Comparison of ENCODE assay signal across 25 mouse cellular contexts in the genomic region with DNA sequence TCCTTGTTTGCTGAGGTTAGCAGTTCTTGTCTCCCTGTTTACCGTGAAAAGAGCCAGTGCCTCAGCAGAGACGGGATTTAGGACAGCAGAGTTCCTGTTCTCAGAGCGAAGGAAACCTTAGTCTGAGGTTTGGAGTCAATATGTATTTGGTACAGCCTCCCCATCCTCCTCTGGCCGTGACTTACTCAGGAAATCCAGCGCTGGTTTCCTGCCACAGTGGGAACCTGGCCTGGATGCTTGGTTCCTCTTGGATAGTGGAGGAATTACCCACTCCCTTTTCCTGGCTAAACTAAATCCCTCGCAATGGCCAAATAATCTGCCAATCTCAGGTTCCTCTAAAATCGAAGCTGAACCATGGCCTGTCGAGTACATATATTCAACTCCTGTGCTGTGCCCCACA.
DNase-seq lines count a peak whose midpoint lies in the region; ATAC-seq and TF ChIP-seq lines count a peak whose summit lies in the region.
"Had no signal": no experiment of that assay in that cellular context is flagged by ENCODE, and none has a peak within 500 bp of the region (broad histone marks: within the 10 kb centered on the region; RNA-seq: fewer than 3 reads in every experiment).

No protein-coding gene starts in this region.

- 69% methylated on average over 8 of the region's 8 CpGs for WGBS in hindbrain, embryonic 10.5 days
- 65% methylated on average over 8 of the region's 8 CpGs for WGBS in hindbrain, postnatal 0 days
- WGBS in limb, embryonic 15.5 days: 56% methylated on average over 8 of the region's 8 CpGs
- WGBS in limb, embryonic 10.5 days: 78% methylated on average over 8 of the region's 8 CpGs

- no peak for ATAC-seq in hindbrain, postnatal 0 days
- ATAC-seq in limb, embryonic 15.5 days (ENCODE audit: insufficient number of reproducible peaks, low FRiP score, low TSS enrichment, low read depth): no peak
- ATAC-seq: forebrain, embryonic 13.5 days; inflammation-experienced regulatory T-cells, adult 6 months; midbrain, embryonic 15.5 days had no signal

- intact Hi-C loops in heart, postnatal 14 days (cut with DNase I): no loop called here

- DNase-seq in heart, adult 11 months: peak; percentile 94
- no peak for DNase-seq in heart, postnatal 14 days
- no peak for DNase-seq in hindbrain, embryonic 10.5 days (ENCODE audit: low spot score)
- DNase-seq in hindbrain, postnatal 0 days (ENCODE audit: low spot score): no peak
- no peak for DNase-seq in limb, embryonic 10.5 days (ENCODE audit: low spot score)
- DNase-seq in kidney, postnatal 36 days: peak; percentile 31 to 40
- DNase-seq in cerebellum, postnatal 14 days: no peak
- DNase-seq: adrenal gland, adult 8-10 months; cerebellum, adult 8-10 months; embryo, embryonic 11 days; gastrocnemius, postnatal 14 days; layer of hippocampus, adult 9-11 months; retina, postnatal 1 day; right cerebral cortex, postnatal 14 days; thymus, postnatal 25 days had no signal

- no peaks in the 10 kb centered on the region for H3K36me3 ChIP-seq in hindbrain, embryonic 10.5 days
- H3K36me3 ChIP-seq in hindbrain, postnatal 0 days (ENCODE audit: insufficient read depth, low read length): no peaks in the 10 kb centered on the region
- H3K36me3 ChIP-seq in limb, embryonic 15.5 days: no peaks in the 10 kb centered on the region
- H3K36me3 ChIP-seq in limb, embryonic 10.5 days: no peaks in the 10 kb centered on the region
- H3K36me3 ChIP-seq: G1E; lung, embryonic 15.5 days; midbrain, embryonic 10.5 days; midbrain, embryonic 15.5 days; neural tube, embryonic 15.5 days; stomach, embryonic 15.5 days had no signal

- H3K27me3 ChIP-seq in hindbrain, embryonic 10.5 days (ENCODE audit: insufficient read depth, poor library complexity, severe bottlenecking): peaks cover 4% of the 10 kb centered on the region; the same call in 1 of the 2 replicates
- H3K27me3 ChIP-seq in hindbrain, postnatal 0 days (ENCODE audit: insufficient read depth, low read length): no peaks in the 10 kb centered on the region
- no peaks in the 10 kb centered on the region; the same call in 1 of the 2 replicates for H3K27me3 ChIP-seq in limb, embryonic 15.5 days
- no peaks in the 10 kb centered on the region for H3K27me3 ChIP-seq in limb, embryonic 10.5 days (ENCODE audit: low read depth, poor library complexity, severe bottlenecking)
- H3K27me3 ChIP-seq: forebrain, embryonic 13.5 days; lung, embryonic 15.5 days; midbrain, embryonic 15.5 days; neural tube, embryonic 15.5 days; stomach, embryonic 15.5 days had no signal

- 0 out of 2 replicates have a peak overlapping the region, but pooled peaks have one; percentile 31 for H3K27ac ChIP-seq in hindbrain, embryonic 10.5 days
- H3K27ac ChIP-seq in hindbrain, postnatal 0 days: no peak overlapping the region
- H3K27ac ChIP-seq in limb, embryonic 15.5 days: peak overlapping the region; percentile 27; the same call in 1 of the 2 replicates
- H3K27ac ChIP-seq in limb, embryonic 10.5 days: no peak overlapping the region
- H3K27ac ChIP-seq: forebrain, embryonic 13.5 days; hindbrain, embryonic 14.5 days; lung, embryonic 15.5 days; midbrain, embryonic 10.5 days; midbrain, embryonic 15.5 days; neural tube, embryonic 15.5 days; stomach, embryonic 15.5 days had no signal

- no peak overlapping the region for H3K9ac ChIP-seq in hindbrain, postnatal 0 days (replicated peaks; ENCODE audit: low read length)
- no peak overlapping the region for H3K9ac ChIP-seq in limb, embryonic 15.5 days
- H3K9ac ChIP-seq: forebrain, embryonic 13.5 days; hindbrain, embryonic 14.5 days; lung, embryonic 15.5 days; midbrain, embryonic 15.5 days; neural tube, embryonic 15.5 days; stomach, embryonic 15.5 days had no signal

- H3K4me2 ChIP-seq in hindbrain, postnatal 0 days (ENCODE audit: low read depth, low read length): no peak overlapping the region
- H3K4me2 ChIP-seq in limb, embryonic 15.5 days: peak overlapping the region; percentile 2; the same call in 1 of the 2 replicates
- H3K4me2 ChIP-seq: forebrain, embryonic 13.5 days; hindbrain, embryonic 14.5 days; lung, embryonic 15.5 days; midbrain, embryonic 15.5 days; neural tube, embryonic 15.5 days; stomach, embryonic 15.5 days had no signal

- TF ChIP-seq CTCF in hindbrain, postnatal 0 days (IDR thresholded peaks at IDR 0.05; ENCODE audit: low read depth): no peak

- H3K4me3 ChIP-seq in hindbrain, embryonic 10.5 days: no peak overlapping the region
- H3K4me3 ChIP-seq in hindbrain, postnatal 0 days (ENCODE audit: low read length): no peak overlapping the region
- H3K4me3 ChIP-seq in limb, embryonic 15.5 days: no peak overlapping the region
- H3K4me3 ChIP-seq in limb, embryonic 10.5 days: no peak overlapping the region
- H3K4me3 ChIP-seq: forebrain, embryonic 13.5 days; lung, embryonic 15.5 days; midbrain, embryonic 10.5 days; midbrain, embryonic 15.5 days; neural tube, embryonic 15.5 days; stomach, embryonic 15.5 days had no signal

- peaks cover 9% of the 10 kb centered on the region; the same call in 1 of the 2 replicates for H3K4me1 ChIP-seq in hindbrain, embryonic 10.5 days (replicated peaks)
- H3K4me1 ChIP-seq in hindbrain, postnatal 0 days (ENCODE audit: insufficient read depth, low read length): no peaks in the 10 kb centered on the region
- H3K4me1 ChIP-seq in limb, embryonic 15.5 days: peaks cover 15% of the 10 kb centered on the region
- peaks cover 23% of the 10 kb centered on the region for H3K4me1 ChIP-seq in limb, embryonic 10.5 days
- H3K4me1 ChIP-seq: forebrain, embryonic 13.5 days; midbrain, embryonic 15.5 days; stomach, embryonic 15.5 days had no signal

- no peaks in the 10 kb centered on the region for H3K9me3 ChIP-seq in hindbrain, embryonic 10.5 days
- H3K9me3 ChIP-seq in hindbrain, postnatal 0 days (ENCODE audit: low read length): no peaks in the 10 kb centered on the region
- no peaks in the 10 kb centered on the region for H3K9me3 ChIP-seq in limb, embryonic 15.5 days
- H3K9me3 ChIP-seq in limb, embryonic 10.5 days (replicated peaks): no peaks in the 10 kb centered on the region
- H3K9me3 ChIP-seq: forebrain, embryonic 13.5 days; lung, embryonic 15.5 days; midbrain, embryonic 10.5 days; midbrain, embryonic 15.5 days; neural tube, embryonic 15.5 days; stomach, embryonic 15.5 days had no signal

Comparison
In these comparisons a context has a peak if more than half of its experiments do, and no peak if none do; other contexts are left out.
1. DNase-seq: peak in heart, adult 11 months (single experiment) and kidney, postnatal 36 days (2 of 2); none in heart, postnatal 14 days (0 of 2), hindbrain, embryonic 10.5 days (single experiment), hindbrain, postnatal 0 days (single experiment), limb, embryonic 10.5 days (single experiment) and cerebellum, postnatal 14 days (0 of 2).
2. H3K27ac ChIP-seq: peak in hindbrain, embryonic 10.5 days (single experiment) and limb, embryonic 15.5 days (single experiment); none in hindbrain, postnatal 0 days (single experiment) and limb, embryonic 10.5 days (single experiment).